Mouse (Mus musculus) lung, postnatal 10 days (tissue): ENCODE measurements around the gene Ccdc142.

Experiments
- DNase-seq: peaks from one replicate; pipeline ENCODE4 v3.0.0; 2021

Gene Ccdc142

DNA sequence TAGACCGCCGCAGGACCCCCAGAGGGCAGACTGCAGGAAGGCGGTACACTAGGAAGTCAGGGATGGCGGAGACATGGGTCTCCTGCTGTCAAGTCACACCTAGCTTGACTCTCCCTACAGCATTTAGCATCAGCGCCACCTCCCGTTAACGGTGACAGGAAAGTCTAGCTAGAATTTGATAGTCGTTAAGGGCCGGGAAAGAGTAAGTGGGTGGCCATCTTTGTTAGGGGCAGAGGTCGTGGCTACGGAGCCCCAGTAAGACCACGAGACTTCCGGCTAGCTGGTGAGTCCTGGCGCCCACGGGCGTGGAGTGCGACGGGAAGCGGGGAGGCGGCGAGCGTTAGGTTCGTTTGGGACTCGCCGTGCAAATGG, at the start of gene Ccdc142, which contains the start of gene Gm42688:
Gene Ccdc142 (plus strand): TSS at position 286 of the 372 bp plus-strand sequence.
Gene Gm42688 (plus strand): TSS at position 302 of the 372 bp plus-strand sequence.
- peak; percentile 95 for DNase-seq

DNA sequence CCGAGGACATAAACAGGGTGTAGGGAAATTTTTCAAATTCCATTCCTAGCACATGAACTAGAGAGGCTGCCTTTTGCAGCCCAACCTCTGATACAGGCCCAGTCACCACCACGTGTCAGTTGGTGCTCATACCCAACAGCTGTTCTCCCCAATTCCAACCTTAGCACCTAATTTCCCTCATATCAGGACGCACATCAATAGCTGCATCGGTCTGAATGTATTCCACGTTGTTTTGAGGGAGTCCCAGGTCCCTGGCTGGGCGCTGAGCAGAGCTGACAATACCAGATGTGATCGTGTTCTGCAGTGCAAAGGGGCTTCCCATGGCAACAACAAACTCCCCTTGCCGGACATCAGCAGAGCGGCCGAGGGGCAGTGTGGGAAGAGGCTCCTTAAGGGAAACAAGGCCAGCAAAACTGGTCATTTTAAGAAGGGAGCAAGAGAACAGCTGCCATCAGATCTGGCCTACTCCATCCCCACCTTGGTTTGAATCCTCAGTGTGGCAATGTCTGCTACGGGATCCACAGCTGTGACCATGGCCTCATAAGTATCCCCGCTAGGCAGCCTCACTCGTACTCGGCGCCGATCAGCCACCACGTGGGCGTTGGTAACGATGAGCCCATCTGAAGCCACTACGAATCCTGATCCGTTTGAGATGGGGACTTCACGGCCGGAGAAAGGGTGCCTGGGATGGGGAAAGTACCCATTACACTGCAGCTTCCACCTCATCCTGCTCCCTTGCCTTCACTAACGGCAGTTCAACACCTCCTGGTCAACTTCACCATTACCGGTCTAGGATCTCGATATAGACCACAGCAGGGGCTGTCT, 48.1 kb upstream of the Ccdc142 start:
- peak; percentile 45 for DNase-seq

DNA sequence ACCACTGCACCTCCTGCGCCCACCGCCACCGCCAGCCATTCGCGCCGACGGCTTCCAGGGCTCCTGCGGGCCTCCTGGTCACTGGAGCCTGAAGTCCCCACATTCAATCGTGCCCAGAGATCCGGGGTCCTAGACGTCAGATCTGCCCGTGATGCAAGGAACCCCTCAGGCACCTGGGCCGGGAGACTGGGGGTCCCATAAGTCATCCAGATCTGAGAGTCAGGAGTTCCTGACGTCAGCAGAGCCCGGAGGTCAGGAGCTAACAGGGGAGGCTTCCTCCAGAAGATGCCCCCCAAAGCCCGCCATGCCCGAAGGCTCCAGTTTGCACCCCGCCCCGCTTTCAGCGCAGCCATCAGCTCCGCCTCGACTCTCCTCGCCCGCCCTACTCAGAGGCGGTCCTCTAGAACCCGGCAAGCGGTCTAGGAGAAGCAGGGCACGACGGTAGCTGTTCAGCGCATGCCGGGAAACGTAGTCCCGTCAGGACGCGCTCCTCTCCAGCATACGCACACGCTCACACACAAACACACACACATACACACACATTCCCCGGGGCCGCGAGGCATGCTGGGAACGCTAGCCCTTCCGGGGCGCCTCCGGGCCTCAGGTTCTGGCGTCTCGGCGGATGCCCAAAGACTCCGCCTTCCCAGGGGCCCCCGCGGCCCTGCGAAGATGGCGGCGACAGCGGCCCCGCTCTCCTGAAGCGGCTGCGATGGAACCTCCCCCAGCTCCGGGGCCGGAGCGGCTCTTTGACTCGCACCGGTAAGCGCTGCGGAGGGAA, 47.1 kb upstream of the Ccdc142 start, which contains the start of gene Aup1:
Gene Aup1 (plus strand): TSS at position 448 of the 778 bp plus-strand sequence.
- DNase-seq: peak; percentile 98

DNA sequence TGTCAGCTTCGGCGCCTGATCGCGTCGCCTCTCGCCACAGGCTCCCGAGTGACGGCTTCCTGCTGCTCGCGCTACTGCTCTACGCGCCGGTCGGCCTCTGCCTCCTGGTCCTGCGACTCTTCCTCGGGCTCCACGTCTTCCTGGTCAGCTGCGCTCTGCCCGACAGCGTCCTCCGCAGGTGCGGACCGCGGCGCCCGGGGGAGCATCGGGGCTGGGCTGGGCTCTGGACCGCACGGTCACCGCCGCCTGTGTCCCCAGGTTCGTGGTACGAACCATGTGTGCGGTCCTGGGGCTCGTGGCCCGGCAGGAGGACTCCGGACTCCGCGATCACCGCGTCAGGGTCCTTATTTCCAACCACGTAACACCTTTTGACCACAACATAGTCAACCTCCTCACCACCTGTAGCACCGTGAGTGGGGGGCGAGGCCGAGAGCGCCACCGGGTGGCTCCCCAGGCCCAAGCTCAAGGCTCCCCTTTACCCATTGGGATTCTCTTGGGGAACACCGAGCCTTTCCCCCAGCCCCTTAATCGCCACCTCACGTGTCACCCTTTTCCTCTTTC, 46.5 kb upstream of the Ccdc142 start, which contains the start of gene Htra2:
Gene Htra2 (minus strand): TSS at position 403 of the 561 bp plus-strand sequence.
- DNase-seq: peak; percentile 56

DNA sequence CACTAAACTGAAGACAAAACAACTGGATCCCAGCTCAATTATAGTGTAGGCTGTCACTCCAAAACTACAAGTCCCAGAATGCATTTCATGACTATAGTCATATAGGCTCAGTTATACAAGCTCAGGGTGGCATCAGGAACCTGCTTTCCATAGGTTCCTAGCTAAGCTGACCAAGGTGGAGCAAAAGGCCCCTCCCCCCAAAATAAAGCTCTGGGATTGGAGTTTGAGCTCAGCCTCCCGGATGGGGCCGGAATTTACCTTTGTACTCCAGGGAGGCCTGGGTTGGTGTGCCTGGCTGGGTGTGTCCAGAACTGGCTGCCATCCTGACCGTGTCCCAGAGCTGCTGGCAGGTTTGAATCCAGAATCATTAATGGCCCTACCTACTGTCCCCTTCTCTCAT, 43.6 kb upstream of the Ccdc142 start, which contains the start of gene Dqx1:
Gene Dqx1 (plus strand): TSS at position 55 of the 400 bp plus-strand sequence.
- DNase-seq: no peak

DNA sequence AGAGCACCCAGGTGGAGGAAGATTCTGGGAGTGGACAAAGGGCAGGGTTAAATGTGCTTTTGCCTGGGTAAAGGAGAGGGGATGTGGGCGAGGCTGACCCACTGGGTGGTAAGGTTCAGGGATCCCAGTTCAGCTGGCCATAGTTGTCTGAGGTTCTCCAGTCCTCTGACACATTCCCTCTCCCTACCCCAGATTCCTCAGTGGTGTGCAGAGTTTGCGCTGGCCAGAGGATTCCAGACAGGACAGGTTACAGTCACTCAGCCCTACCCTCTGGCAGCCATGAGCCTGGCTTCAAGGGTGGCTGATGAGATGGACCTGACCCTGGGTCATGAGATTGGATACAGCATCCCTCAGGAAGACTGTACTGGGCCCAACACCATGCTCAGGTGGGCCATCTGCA, 42.7 kb upstream of the Ccdc142 start:
- no peak for DNase-seq

DNA sequence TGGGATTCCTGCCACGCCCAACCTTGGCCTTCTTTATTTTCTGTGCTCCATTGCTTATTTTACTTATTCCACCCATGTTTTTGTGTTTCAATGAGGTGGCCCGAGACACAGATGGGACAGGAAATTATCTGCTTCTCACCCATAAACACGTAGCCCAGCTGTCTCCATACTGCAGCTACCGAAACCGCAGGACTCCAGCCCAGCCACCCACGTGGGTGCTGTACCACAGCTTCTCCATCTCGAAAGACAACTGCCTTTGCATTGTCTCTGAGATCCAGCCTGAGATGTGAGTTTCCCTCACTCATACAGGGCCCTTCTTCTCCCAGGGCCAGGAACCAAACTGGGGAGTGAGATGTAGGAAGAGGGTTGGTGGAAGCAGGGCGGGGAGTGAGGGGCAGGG, 35.4 kb upstream of the Ccdc142 start:
- no peak for DNase-seq

DNA sequence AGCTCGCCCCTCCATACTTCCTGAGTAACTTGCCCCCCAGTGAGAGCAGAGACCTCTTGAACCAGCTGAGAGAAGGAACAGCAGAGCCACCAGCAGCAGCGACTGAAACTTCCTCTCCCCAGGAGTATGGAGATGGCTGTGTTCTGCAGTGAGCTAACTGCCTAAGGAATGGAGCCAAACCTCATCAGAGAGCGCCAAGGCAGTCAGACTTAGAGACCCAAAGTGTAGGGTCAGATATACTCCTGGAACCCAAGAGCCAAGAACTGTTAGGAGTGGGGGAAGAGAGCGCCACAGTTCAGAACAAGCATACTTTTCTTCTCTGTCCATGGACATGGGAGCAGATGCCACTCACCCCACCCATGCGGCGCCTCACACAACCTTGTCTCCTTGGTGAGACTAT, 35.0 kb upstream of the Ccdc142 start:
- no peak for DNase-seq

DNA sequence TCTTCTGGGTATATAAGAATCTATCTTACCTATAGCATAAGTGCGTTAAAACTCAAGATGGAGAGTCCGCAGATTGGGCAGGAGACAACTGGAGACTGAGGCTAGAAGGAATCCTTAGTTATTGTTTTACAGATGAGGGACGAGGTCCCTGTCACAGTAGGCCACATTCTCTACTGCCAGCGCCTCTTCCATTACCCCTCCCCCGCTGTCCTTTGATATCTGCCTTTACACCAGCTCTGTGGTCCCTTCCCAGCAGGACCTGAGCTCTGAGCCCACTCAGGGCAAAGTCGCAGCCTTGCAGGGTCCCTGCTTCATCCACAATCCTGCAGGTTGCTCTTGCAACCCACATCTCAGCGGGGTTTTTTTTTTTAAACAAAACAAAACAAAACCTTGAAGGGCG, 33.2 kb upstream of the Ccdc142 start:
- DNase-seq: no peak

DNA sequence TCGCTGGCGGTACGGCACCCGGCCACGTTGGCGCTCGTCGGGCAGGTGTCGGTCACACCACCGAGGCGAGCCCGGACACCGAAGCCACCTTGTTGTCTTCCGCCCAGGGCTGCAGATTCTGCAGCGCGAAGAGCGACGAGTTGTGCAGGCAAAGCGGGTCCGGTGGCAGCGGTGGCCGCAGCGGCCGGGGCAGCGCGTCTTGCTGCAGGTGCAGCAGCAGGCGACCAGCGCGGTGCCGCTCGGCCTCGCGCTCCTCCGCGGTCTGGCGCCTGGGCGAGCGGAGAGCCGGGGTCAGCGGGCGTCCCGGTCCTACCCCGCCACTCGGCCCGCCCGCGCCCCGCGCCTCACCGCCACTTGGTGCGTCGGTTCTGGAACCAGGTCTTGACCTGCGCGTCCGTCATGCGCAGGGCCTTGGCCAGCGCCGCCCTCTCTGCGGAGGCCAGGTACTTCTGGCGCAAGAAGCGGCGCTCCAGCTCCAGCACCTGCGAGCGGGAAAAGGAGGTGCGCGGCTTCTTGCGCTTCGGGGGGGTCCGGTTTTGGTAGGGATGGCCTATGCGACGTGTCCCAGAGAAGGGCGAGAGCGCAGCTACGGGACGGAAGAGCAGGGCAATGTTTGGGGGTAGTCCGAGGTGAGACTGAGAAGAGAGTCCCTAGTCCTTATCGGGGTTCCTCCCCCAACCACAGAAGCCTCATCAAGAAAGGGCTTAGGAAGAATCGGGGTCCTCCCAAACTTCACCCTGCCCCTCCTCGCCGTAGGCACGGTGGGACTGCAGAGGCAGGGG, 32.5 kb upstream of the Ccdc142 start:
- no peak for DNase-seq

DNA sequence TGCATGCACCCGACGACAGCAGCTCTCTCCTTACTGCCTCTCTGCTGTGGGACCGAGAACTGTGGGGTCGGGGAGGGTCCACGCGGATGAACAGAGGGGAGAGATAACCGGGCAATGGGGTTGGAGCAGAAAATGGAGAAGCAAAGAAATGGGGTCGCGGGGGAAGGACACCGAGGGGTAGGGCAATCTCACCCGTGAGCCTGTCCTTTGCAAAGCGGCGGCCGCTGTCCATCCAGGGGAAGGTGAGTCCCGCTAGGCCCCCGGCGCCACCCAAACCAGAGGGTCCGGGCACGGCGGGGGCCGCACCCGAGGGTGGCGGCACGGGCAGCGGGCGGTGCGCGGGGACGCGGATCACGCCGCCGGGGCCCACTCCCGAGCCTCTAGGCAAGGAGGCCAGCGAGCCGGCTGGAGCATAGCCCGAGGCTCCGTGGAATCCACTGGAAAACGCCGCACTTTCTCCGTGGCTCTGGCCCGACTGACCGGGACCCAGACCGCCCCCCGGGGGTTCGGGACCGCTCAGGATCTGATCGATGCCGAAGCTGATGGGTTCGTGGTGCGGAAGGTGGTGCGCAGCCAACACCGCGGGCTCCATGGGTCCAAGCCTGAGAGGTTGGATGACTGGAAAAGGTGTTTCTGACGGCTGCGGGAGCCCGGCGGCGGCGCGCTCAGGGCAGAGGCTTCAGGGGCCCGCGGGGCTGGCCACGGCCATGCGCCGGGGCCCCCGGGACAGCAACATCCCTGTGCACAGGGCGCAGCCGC, 31.7 kb upstream of the Ccdc142 start:
- DNase-seq: no peak

DNA sequence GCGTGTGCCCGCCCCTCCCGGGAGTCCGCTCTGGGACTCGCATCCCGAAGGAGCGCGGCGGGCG, 31.3 kb upstream of the Ccdc142 start, which contains the start of gene Tlx2:
Gene Tlx2 (minus strand): TSS at position 47 of the 64 bp plus-strand sequence.
- no peak for DNase-seq

DNA sequence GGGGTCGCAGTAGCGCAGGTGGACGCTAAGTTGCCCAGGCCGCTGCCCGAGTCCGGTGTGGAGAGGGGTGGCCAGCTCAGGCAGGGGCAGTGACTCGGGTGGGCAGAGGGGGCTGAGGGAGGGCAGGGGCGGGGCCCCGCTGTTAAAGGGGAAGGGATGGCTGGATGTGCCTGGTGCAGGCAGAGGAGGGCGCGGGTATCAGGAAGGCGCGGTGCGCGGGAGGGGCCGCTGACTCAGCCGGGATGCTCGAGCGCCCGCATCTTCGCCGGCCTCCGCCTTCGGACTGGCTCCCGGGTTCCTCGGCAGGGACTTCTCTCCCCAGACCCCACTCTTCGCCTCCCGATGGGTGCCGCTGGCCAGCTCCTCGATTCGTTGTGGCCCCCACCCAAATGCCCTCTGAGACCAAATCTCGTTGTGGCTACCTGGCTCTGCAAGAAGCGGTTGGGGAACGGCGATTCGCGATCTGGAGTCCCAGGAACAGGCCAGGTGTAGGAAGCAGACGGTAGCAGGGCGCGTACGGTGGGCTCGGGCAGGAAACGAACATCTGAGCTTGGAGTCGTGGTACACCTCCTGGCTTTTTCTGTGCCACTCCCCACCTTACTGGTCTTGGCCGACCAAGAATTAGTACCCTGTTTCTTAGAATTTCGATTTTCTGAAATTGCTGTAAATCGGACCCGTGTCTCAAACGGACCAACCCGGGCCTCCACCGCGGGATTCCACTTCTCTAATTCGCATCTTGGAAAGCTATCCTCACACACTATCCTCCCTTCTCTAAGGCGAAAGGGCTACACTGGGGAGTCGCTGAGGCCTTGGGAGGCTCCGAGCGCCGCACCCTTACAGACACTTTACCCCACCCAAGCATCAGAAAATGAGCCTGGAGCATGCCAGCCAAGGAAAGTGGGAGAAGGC, 30.8 kb upstream of the Ccdc142 start:
- no peak for DNase-seq

DNA sequence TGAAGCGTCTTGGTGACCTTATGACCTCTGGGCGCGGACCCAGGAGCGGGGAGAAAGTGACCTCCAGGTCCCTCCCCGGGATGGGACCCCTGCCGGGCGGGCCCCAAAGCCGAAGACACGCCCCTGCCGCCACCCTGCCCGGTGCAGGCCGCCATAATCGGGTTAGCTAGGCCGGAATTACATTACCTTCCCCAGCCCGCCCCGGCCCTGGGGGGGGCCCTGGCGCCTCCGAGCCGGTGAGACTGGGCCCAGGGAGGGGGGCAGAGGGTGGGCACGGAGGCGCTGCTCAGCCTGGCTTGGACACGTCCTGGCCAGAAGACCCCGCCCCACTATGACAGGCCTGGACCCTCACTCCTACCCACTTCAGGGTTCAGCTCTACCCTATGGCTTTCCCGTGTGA, 30.2 kb upstream of the Ccdc142 start:
- DNase-seq: no peak

DNA sequence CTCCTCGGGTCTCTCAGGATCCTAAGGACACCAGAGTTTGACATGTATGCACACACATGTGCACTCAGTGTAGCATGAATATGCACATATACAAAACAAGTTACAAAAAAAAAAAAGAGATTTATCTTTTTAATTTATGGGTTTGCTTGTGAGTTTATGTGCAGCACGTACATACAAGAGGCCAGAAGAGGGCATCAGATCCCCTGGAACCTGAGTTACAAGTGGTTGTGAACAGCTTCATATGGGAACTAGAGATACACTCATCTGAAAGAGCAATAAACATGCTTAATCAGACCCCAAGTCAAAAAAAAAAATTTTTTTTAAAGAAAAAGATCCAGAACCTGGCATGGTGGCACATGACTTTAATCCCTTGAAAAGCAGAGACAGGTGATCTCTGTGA, 26.4 kb upstream of the Ccdc142 start:
- DNase-seq: no peak

DNA sequence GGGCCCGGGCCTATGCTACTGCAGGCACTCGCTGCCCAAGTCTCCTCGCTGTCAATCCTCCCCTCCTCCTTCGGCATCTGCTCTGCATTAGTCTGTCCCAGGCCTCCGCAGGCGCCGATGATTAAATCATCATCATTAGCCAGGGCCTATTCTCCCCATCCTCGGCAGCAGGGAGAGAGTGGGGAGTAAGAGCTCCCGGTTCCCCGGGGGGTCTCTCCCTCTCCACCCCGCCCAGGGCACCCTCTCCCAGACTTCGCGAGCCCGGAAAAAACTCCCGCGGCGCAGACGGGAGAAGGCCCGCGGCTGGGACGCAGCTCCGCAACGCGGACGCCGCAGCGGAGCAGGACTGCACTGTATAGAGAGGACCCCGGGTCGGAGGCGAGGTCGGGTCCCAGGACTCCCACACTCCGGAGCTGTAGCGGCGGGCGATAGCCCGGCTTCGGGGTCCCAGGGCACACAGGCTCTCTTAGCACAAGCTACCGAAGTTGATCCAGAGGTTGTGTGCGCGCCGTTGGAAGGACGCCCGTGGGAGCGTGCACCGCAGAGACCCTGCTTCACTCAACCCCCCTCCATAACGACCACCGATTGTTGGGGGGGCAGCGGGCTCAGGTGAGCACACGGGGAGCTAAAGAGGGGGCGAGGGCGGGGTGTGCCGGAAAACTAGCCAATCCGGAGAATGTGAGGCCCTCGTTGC, 23.6 kb upstream of the Ccdc142 start, which contains the start of gene Pcgf1:
Gene Pcgf1 (plus strand): TSS at position 240 of the 694 bp plus-strand sequence.
- DNase-seq: peak; percentile 47

DNA sequence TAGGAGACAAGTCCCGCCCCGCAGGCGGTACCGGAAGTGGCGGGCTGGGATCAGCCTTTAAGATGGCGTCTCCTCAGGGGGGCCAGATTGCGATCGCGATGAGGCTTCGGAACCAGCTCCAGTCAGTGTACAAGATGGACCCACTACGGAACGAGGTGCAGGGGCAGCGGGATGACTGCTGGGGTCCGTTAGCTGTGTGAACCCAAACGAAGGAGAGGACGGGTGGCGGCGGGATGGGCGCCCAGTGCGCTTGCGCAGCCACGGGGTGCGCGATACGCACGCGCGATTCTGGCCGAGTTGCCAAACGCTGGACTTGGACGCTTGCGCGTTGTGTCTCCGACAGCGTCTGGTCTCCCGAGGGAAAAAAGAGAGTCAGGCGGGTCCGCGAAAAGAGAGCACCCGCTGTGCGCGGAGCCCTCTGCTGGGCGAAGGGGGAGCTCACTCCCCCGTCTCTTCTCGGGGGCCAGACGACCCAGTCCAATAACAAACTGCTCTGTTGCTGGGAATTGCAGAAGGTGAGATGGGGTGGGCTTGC, 23.0 kb upstream of the Ccdc142 start:
- peak; percentile 99 for DNase-seq

DNA sequence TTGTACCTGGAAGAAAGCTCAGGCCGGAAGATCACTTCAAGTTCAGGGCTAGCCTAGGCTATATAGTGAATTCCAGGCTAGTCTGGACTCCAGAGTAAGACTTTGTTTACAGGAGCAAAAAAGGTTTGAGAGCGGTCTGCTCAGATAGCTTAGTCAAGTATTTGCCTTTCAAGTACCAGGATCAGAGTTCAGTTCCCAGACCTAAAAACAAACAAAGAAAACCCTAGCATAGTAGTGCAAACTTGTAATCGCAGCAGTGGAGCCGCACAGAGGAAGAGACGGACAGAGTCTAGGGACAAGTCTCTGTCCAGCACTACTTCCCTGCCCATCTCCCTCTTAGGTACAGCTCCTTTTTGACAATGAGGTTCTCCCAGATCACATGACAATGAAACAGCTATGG, 21.2 kb upstream of the Ccdc142 start:
- DNase-seq: no peak

DNA sequence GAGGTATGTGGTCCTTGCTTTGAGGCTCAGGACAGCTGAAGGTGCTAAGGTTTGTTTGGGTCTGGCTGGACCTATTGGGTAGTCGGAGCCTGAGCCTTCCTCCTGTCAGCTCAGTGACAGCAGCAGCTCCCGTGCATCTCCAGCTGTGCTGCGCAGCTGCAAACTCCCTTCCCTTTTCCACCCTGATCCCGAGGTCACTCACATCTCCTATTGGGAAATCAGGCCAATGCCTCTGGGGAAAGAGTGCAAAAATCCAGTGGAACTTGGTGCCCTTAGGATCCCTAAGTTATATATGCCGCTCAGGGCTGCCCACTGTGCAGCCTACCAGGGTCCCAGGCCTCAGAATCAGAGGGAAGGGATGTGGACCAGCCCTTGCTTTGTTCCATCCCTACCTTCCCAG, 17.9 kb upstream of the Ccdc142 start:
- DNase-seq: no peak

DNA sequence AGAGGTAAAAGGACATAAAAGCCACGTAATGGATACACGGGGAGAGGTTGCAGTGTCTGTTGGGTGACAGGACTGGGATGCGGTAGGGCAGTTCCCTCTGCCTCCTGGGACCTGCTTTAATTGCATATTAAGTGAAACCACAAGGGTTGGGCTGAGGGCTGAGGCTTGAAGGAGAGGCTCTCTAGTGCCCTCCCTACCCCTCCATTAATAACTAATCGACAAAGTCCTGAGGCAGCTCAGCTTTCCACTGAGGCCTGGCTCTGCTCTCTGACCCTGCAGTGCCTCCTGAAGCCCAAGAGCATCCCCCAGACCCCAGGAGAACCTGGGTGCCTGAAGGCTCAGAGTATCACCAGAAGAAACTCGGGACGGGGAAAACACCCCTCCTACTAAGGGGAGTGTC, 16.9 kb upstream of the Ccdc142 start:
- no peak for DNase-seq
